Mouse (Mus musculus): ENCODE measurements at regions not wholly inside any gene's neighbourhood (a gene's known extent, or its start where the extent isn't known, plus 50 kb on each side); places are given as distances from the start of the nearest gene placed in this dataset.
A peak's percentile ranks its signal among the peaks of the same experiment; 100 is the strongest.

DNA sequence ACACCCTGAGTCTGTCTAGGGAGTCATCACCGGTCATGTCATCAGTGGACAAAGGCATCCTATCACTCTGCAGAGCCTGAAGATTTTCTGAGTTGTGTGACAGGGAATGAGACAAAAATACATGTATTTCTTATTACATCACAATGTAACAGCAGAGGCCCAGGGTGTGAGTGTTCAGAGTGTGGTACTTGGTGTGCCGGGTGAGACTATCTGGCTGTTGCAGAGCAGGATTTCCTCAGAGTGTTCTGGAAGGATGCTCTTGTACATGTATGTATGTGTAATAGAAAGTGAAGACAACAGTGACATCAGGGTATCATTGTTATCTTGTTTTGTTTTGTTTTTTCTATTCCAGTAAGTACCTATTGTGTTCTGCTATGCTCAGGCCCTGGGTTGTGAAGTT is 87.7 kb downstream of the Rhob start:
- no peak for TF ChIP-seq CTCF (IDR thresholded peaks at IDR 0.05)
- TF ChIP-seq EP300 (IDR thresholded peaks at IDR 0.05): peak; percentile 57

Data from lung, postnatal 0 days (tissue).